Mouse (Mus musculus): ENCODE measurements around the gene Trim33. TPM values are rescaled to one million over a fixed set of nuclear protein-coding genes. Genes with fewer than 3 reads are reported as not detected.

Trim33 gene
- polyA plus RNA-seq, 1 experiment from 2014 or later, result 22.2 TPM

- Histone ChIP-seq H3K27me3 (ENCODE audit: insufficient read depth, poor library complexity, severe bottlenecking) (no peaks in the 10 kb centered on the region), H3K4me3 (no peak overlapping the region), H3K36me3 (no peaks in the 10 kb centered on the region), H3K4me1 (0 out of 2 replicates have a peak, but pooled peaks cover 5% of the 10 kb centered on the region), H3K27ac (0 out of 2 replicates have a peak overlapping the region, but pooled peaks have one; percentile 22), H3K9me3 (no peaks in the 10 kb centered on the region)
- 79% methylated on average over 14 of the region's 14 CpGs for WGBS
- no peak for DNase-seq (ENCODE audit: low spot score)
Measured at GRCm38 (mm10) chr3:103393283-103394060, 114.4 kb downstream of the Trim33 start.

- Histone ChIP-seq H3K4me3 (no peak overlapping the region), H3K9me3 (no peaks in the 10 kb centered on the region), H3K27ac (0 out of 2 replicates have a peak overlapping the region, but pooled peaks have one; percentile 22), H3K27me3 (ENCODE audit: insufficient read depth, poor library complexity, severe bottlenecking) (no peaks in the 10 kb centered on the region), H3K4me1 (0 out of 2 replicates have a peak, but pooled peaks cover 5% of the 10 kb centered on the region), H3K36me3 (no peaks in the 10 kb centered on the region)
- no peak for DNase-seq (ENCODE audit: low spot score)
- WGBS, result 77% methylated on average over 2 of the region's 2 CpGs
Measured at GRCm38 (mm10) chr3:103394121-103394520, 115.0 kb downstream of the Trim33 start.

GRCm38 (mm10) chr3:103397523-103397922, 118.4 kb downstream of the Trim33 start:
- H3K4me1 ChIP-seq, result peaks cover 9% of the 10 kb centered on the region; the same call in 1 of the 2 replicates
- no peaks in the 10 kb centered on the region for H3K36me3 ChIP-seq
- H3K9me3 ChIP-seq, result no peaks in the 10 kb centered on the region
- H3K4me3 ChIP-seq, result no peak overlapping the region
- H3K27ac ChIP-seq, result no peak overlapping the region
- 68% methylated on average over 3 of the region's 3 CpGs for WGBS
- H3K27me3 ChIP-seq (ENCODE audit: insufficient read depth, poor library complexity, severe bottlenecking), result no peaks in the 10 kb centered on the region
- DNase-seq (ENCODE audit: low spot score), result no peak

GRCm38 (mm10) chr3:103400807-103401206, 121.7 kb downstream of the Trim33 start:
- no peak overlapping the region for H3K27ac ChIP-seq
- DNase-seq (ENCODE audit: low spot score), result no peak
- H3K36me3 ChIP-seq, result no peaks in the 10 kb centered on the region
- no peaks in the 10 kb centered on the region for H3K9me3 ChIP-seq
- H3K4me3 ChIP-seq, result no peak overlapping the region
- 82% methylated on average over 6 of the region's 6 CpGs for WGBS
- no peaks in the 10 kb centered on the region for H3K27me3 ChIP-seq (ENCODE audit: insufficient read depth, poor library complexity, severe bottlenecking)
- H3K4me1 ChIP-seq, result peaks cover 4% of the 10 kb centered on the region; the same call in 1 of the 2 replicates

- no peak for DNase-seq (ENCODE audit: low spot score)
- WGBS, result 56% methylated on average over 17 of the region's 17 CpGs
- H3K4me3 ChIP-seq, result no peak overlapping the region
- H3K36me3 ChIP-seq, result no peaks in the 10 kb centered on the region
- no peaks in the 10 kb centered on the region for H3K9me3 ChIP-seq
- H3K4me1 ChIP-seq, result peaks cover 8% of the 10 kb centered on the region
- no peaks in the 10 kb centered on the region for H3K27me3 ChIP-seq (ENCODE audit: insufficient read depth, poor library complexity, severe bottlenecking)
- H3K27ac ChIP-seq, result no peak overlapping the region
Measured at GRCm38 (mm10) chr3:103401342-103402098, 122.4 kb downstream of the Trim33 start.

GRCm38 (mm10) chr3:103402212-103402611, 123.1 kb downstream of the Trim33 start:
- Histone ChIP-seq H3K4me3 (no peak overlapping the region), H3K36me3 (no peaks in the 10 kb centered on the region), H3K27me3 (ENCODE audit: insufficient read depth, poor library complexity, severe bottlenecking) (no peaks in the 10 kb centered on the region), H3K27ac (no peak overlapping the region), H3K4me1 (peaks cover 8% of the 10 kb centered on the region), H3K9me3 (no peaks in the 10 kb centered on the region)
- DNase-seq (ENCODE audit: low spot score), result no peak
- 55% methylated on average over 10 of the region's 10 CpGs for whole genome bisulfite sequencing

GRCm38 (mm10) chr3:103405135-103405534, 126.0 kb downstream of the Trim33 start:
- DNase-seq (ENCODE audit: low spot score), result no peak
- Histone ChIP-seq H3K4me3 (no peak overlapping the region), H3K27me3 (ENCODE audit: insufficient read depth, poor library complexity, severe bottlenecking) (no peaks in the 10 kb centered on the region), H3K9me3 (no peaks in the 10 kb centered on the region), H3K36me3 (no peaks in the 10 kb centered on the region), H3K27ac (no peak overlapping the region), H3K4me1 (peaks cover 8% of the 10 kb centered on the region)
- WGBS, result 64% methylated on average over 2 of the region's 2 CpGs

GRCm38 (mm10) chr3:103405871-103406765, 127.0 kb downstream of the Trim33 start:
- WGBS, result 84% methylated on average over 11 of the region's 11 CpGs

More at GRCm38 (mm10) chr3:103405871-103406765, 127.0 kb downstream of the Trim33 start:
- no peak overlapping the region for H3K27ac ChIP-seq
- no peaks in the 10 kb centered on the region for H3K36me3 ChIP-seq
- no peak overlapping the region for H3K4me3 ChIP-seq
- no peaks in the 10 kb centered on the region for H3K9me3 ChIP-seq
- H3K27me3 ChIP-seq (ENCODE audit: insufficient read depth, poor library complexity, severe bottlenecking), result no peaks in the 10 kb centered on the region
- peaks cover 8% of the 10 kb centered on the region for H3K4me1 ChIP-seq
- no peak for DNase-seq (ENCODE audit: low spot score)

Other genes with a start within 250 kb of the Trim33 start
- 109 and 122 TPM in 2 replicates for gene Nras, start 221.0 kb upstream of the Trim33 start, polyA plus RNA-seq (2016; fragmentation: Nextera tagmentation; extraction: Ambion mirVana)
- not detected in 2 replicates for gene Ampd1, start 205.3 kb upstream of the Trim33 start, polyA plus RNA-seq (2016; fragmentation: Nextera tagmentation; extraction: Ambion mirVana)
- 3.4 and 4.4 TPM in 2 replicates for gene Dennd2c, start 176.7 kb upstream of the Trim33 start, polyA plus RNA-seq (2016; fragmentation: Nextera tagmentation; extraction: Ambion mirVana)
- 150 and 186 TPM in 2 replicates for gene Bcas2, start 107.6 kb upstream of the Trim33 start, polyA plus RNA-seq (2016; fragmentation: Nextera tagmentation; extraction: Ambion mirVana)